Mouse (Mus musculus): Measurements from ENCODE around the gene Dbh. TPM values are rescaled to one million over a fixed set of nuclear protein-coding genes. Genes with fewer than 3 reads are reported as not detected.

Dbh gene
- 0.55 and 0.88 TPM in 2 replicates for polyA plus RNA-seq (2015; fragmentation: Nextera tagmentation; extraction: Ambion mirVana)

GRCm38 (mm10) chr2:27164796-27165590 is at the start of gene Dbh:
Gene Dbh, plus strand, starts transcription at chr2:27165233.
- Histone ChIP-seq H3K4me3 (no peak within 1 kb of the TSS), H3K27me3 (replicated peaks) (peaks cover 15% of the 10 kb centered on the region), H3K9ac (no peak within 1 kb of the TSS), H3K4me1 (peaks cover 18% of the 10 kb centered on the region), H3K9me3 (no peaks in the 10 kb centered on the region), H3K36me3 (no peaks in the 10 kb centered on the region), H3K4me2 (no peak within 1 kb of the TSS), H3K27ac (replicated peaks) (no peak within 1 kb of the TSS)
- WGBS = 75% methylated on average over 12 of the region's 12 CpGs
- ATAC-seq (ENCODE audit: extremely low read depth, insufficient number of reproducible peaks, low FRiP score, low TSS enrichment) = no peak

- no peaks in the 10 kb centered on the region for H3K9me3 ChIP-seq
- H3K9ac ChIP-seq = peak overlapping the region; percentile 3; the same call in 1 of the 2 replicates
- ATAC-seq (ENCODE audit: extremely low read depth, insufficient number of reproducible peaks, low FRiP score, low TSS enrichment) = no peak
- no peaks in the 10 kb centered on the region for H3K36me3 ChIP-seq
- peaks cover 52% of the 10 kb centered on the region for H3K4me1 ChIP-seq
- no peaks in the 10 kb centered on the region; the same call in 1 of the 2 replicates for H3K27me3 ChIP-seq (replicated peaks)
- 35% methylated on average over 4 of the region's 4 CpGs for WGBS
- peak overlapping the region; percentile 76 for H3K27ac ChIP-seq (replicated peaks)
- H3K4me2 ChIP-seq = 0 out of 2 replicates have a peak overlapping the region, but pooled peaks have one; percentile 6
- H3K4me3 ChIP-seq = no peak overlapping the region
Measured at GRCm38 (mm10) chr2:27118452-27118851, 46.6 kb upstream of the Dbh start.

GRCm38 (mm10) chr2:27119766-27120165 is 45.3 kb upstream of the Dbh start:
- H3K4me1 ChIP-seq = peaks cover 52% of the 10 kb centered on the region
- WGBS = 81% methylated on average over 2 of the region's 2 CpGs
- peak overlapping the region; percentile 76 for H3K27ac ChIP-seq (replicated peaks)
- H3K9ac ChIP-seq = no peak overlapping the region
- no peaks in the 10 kb centered on the region; the same call in 1 of the 2 replicates for H3K27me3 ChIP-seq (replicated peaks)
- no peaks in the 10 kb centered on the region for H3K36me3 ChIP-seq
- no peak overlapping the region for H3K4me2 ChIP-seq
- no peak for ATAC-seq (ENCODE audit: extremely low read depth, insufficient number of reproducible peaks, low FRiP score, low TSS enrichment)
- H3K4me3 ChIP-seq = no peak overlapping the region
- no peaks in the 10 kb centered on the region for H3K9me3 ChIP-seq

GRCm38 (mm10) chr2:27120241-27120641 is 44.8 kb upstream of the Dbh start:
- Histone ChIP-seq H3K9me3 (no peaks in the 10 kb centered on the region), H3K27ac (replicated peaks) (peak overlapping the region; percentile 76), H3K4me1 (peaks cover 52% of the 10 kb centered on the region), H3K4me3 (no peak overlapping the region), H3K4me2 (no peak overlapping the region), H3K36me3 (no peaks in the 10 kb centered on the region), H3K27me3 (replicated peaks) (no peaks in the 10 kb centered on the region; the same call in 1 of the 2 replicates), H3K9ac (no peak overlapping the region)
- WGBS = 29% methylated on average over 8 of the region's 8 CpGs
- ATAC-seq (ENCODE audit: extremely low read depth, insufficient number of reproducible peaks, low FRiP score, low TSS enrichment) = peak; percentile 16; the same call in 1 of the 2 replicates

- Histone ChIP-seq H3K4me2 (no peak overlapping the region), H3K36me3 (no peaks in the 10 kb centered on the region), H3K9me3 (no peaks in the 10 kb centered on the region), H3K27me3 (replicated peaks) (peaks cover 5% of the 10 kb centered on the region; the same call in 1 of the 2 replicates), H3K4me3 (no peak overlapping the region), H3K4me1 (peaks cover 56% of the 10 kb centered on the region), H3K27ac (replicated peaks) (no peak overlapping the region), H3K9ac (no peak overlapping the region)
- no peak for ATAC-seq (ENCODE audit: extremely low read depth, insufficient number of reproducible peaks, low FRiP score, low TSS enrichment)
- WGBS = 36% methylated on average over 9 of the region's 9 CpGs
Measured at GRCm38 (mm10) chr2:27121626-27122355, 43.2 kb upstream of the Dbh start.

- no peak overlapping the region for H3K9ac ChIP-seq
- ATAC-seq (ENCODE audit: extremely low read depth, insufficient number of reproducible peaks, low FRiP score, low TSS enrichment) = no peak
- peaks cover 56% of the 10 kb centered on the region for H3K4me1 ChIP-seq
- no peak overlapping the region for H3K4me3 ChIP-seq
- 66% methylated on average over 9 of the region's 9 CpGs for WGBS
- peaks cover 13% of the 10 kb centered on the region for H3K27me3 ChIP-seq (replicated peaks)
- H3K9me3 ChIP-seq = no peaks in the 10 kb centered on the region
- H3K4me2 ChIP-seq = no peak overlapping the region
- H3K36me3 ChIP-seq = no peaks in the 10 kb centered on the region
- no peak overlapping the region for H3K27ac ChIP-seq (replicated peaks)
Measured at GRCm38 (mm10) chr2:27122578-27122977, 42.5 kb upstream of the Dbh start.

- H3K27ac ChIP-seq (replicated peaks) = no peak overlapping the region
- H3K9me3 ChIP-seq = no peaks in the 10 kb centered on the region
- no peak overlapping the region for H3K4me2 ChIP-seq
- no peaks in the 10 kb centered on the region for H3K36me3 ChIP-seq
- no peak for ATAC-seq (ENCODE audit: extremely low read depth, insufficient number of reproducible peaks, low FRiP score, low TSS enrichment)
- peaks cover 52% of the 10 kb centered on the region for H3K4me1 ChIP-seq
- 80% methylated on average over 4 of the region's 4 CpGs for WGBS
- peaks cover 18% of the 10 kb centered on the region for H3K27me3 ChIP-seq (replicated peaks)
- no peak overlapping the region for H3K4me3 ChIP-seq
- no peak overlapping the region for H3K9ac ChIP-seq
Measured at GRCm38 (mm10) chr2:27123121-27123520, 41.9 kb upstream of the Dbh start.

- Histone ChIP-seq H3K9me3 (no peaks in the 10 kb centered on the region), H3K36me3 (no peaks in the 10 kb centered on the region), H3K9ac (no peak overlapping the region), H3K27me3 (replicated peaks) (peaks cover 24% of the 10 kb centered on the region), H3K27ac (replicated peaks) (no peak overlapping the region), H3K4me1 (peaks cover 24% of the 10 kb centered on the region), H3K4me3 (no peak overlapping the region), H3K4me2 (no peak overlapping the region)
- no peak for ATAC-seq (ENCODE audit: extremely low read depth, insufficient number of reproducible peaks, low FRiP score, low TSS enrichment)
- 25% methylated on average over 10 of the region's 10 CpGs for WGBS
Measured at GRCm38 (mm10) chr2:27125979-27126378, 39.1 kb upstream of the Dbh start.

- Histone ChIP-seq H3K4me2 (no peak overlapping the region), H3K9ac (no peak overlapping the region), H3K36me3 (no peaks in the 10 kb centered on the region), H3K27ac (replicated peaks) (no peak overlapping the region), H3K9me3 (no peaks in the 10 kb centered on the region), H3K27me3 (replicated peaks) (peaks cover 28% of the 10 kb centered on the region), H3K4me3 (no peak overlapping the region), H3K4me1 (peaks cover 18% of the 10 kb centered on the region)
- 50% methylated on average over 4 of the region's 4 CpGs for WGBS
- no peak for ATAC-seq (ENCODE audit: extremely low read depth, insufficient number of reproducible peaks, low FRiP score, low TSS enrichment)
Measured at GRCm38 (mm10) chr2:27126496-27126895, 38.5 kb upstream of the Dbh start.

- H3K9ac ChIP-seq = no peak overlapping the region
- H3K27me3 ChIP-seq (replicated peaks) = peaks cover 45% of the 10 kb centered on the region
- no peak overlapping the region for H3K27ac ChIP-seq (replicated peaks)
- no peaks in the 10 kb centered on the region for H3K36me3 ChIP-seq
- WGBS = 66% methylated on average over 3 of the region's 3 CpGs
- H3K4me1 ChIP-seq = peaks cover 4% of the 10 kb centered on the region; the same call in 1 of the 2 replicates
- H3K4me2 ChIP-seq = no peak overlapping the region
- H3K4me3 ChIP-seq = no peak overlapping the region
- no peak for ATAC-seq (ENCODE audit: extremely low read depth, insufficient number of reproducible peaks, low FRiP score, low TSS enrichment)
- H3K9me3 ChIP-seq = no peaks in the 10 kb centered on the region
Measured at GRCm38 (mm10) chr2:27128990-27129389, 36.0 kb upstream of the Dbh start.

- Histone ChIP-seq H3K9ac (no peak overlapping the region), H3K4me3 (no peak overlapping the region), H3K4me2 (no peak overlapping the region), H3K4me1 (no peaks in the 10 kb centered on the region), H3K27ac (replicated peaks) (no peak overlapping the region), H3K36me3 (no peaks in the 10 kb centered on the region), H3K9me3 (no peaks in the 10 kb centered on the region), H3K27me3 (replicated peaks) (peaks cover 82% of the 10 kb centered on the region)
- WGBS = 71% methylated on average over 5 of the region's 5 CpGs
- no peak for ATAC-seq (ENCODE audit: extremely low read depth, insufficient number of reproducible peaks, low FRiP score, low TSS enrichment)
Measured at GRCm38 (mm10) chr2:27135935-27136334, 29.1 kb upstream of the Dbh start.
